Mouse (Mus musculus) megakaryocyte, embryonic 14.5 days (primary cell): ENCODE data around the gene Rhoj.

ENCODE experiments used
- FLI1 ChIP-seq: IDR thresholded peaks from 2 replicates; pipeline ENCODE4 v1.6.1; 2012; ENCODE audit warnings: low read length, inconsistent platforms, mixed read lengths
- GATA1 ChIP-seq: IDR thresholded peaks from 3 replicates; pipeline ENCODE4 v1.6.1; 2012; ENCODE audit warnings: mixed read lengths, low read length, inconsistent platforms, borderline replicate concordance

GRCm38 (mm10) chr12:75448921-75449320 is 140.8 kb downstream of the Rhoj start:
- TF ChIP-seq GATA1 = no peak
- no peak for TF ChIP-seq FLI1
